Mouse (Mus musculus) Muller cell, postnatal 12 days (primary cell): ENCODE results near the gene Fcamr.
A peak's percentile ranks its signal among the peaks of the same experiment; 100 is the strongest.

ENCODE experiments used
- DNase-seq: peaks from one replicate; pipeline ENCODE4 v3.0.0-alpha.2; 2015; ENCODE audit errors: inconsistent ontology term

The Fcamr gene

GRCm38 (mm10) chr1:130800602-130801001 is at the start of gene Fcamr:
Gene Fcamr, plus strand, starts transcription at chr1:130800902.
- DNase-seq = no peak

- DNase-seq = no peak
Measured at GRCm38 (mm10) chr1:130759689-130760088, 41.0 kb upstream of the Fcamr start.

GRCm38 (mm10) chr1:130761597-130761996 is 39.1 kb upstream of the Fcamr start:
- no peak for DNase-seq

- DNase-seq = no peak
Measured at GRCm38 (mm10) chr1:130762045-130762760, 38.5 kb upstream of the Fcamr start.

GRCm38 (mm10) chr1:130764027-130764461 is 36.7 kb upstream of the Fcamr start:
- DNase-seq = no peak

GRCm38 (mm10) chr1:130767066-130767465 is 33.6 kb upstream of the Fcamr start:
- no peak for DNase-seq

- DNase-seq = no peak
Measured at GRCm38 (mm10) chr1:130769925-130770324, 30.8 kb upstream of the Fcamr start.

GRCm38 (mm10) chr1:130770487-130770886 is 30.2 kb upstream of the Fcamr start:
- no peak for DNase-seq

- DNase-seq = no peak
Measured at GRCm38 (mm10) chr1:130770981-130771494, 29.7 kb upstream of the Fcamr start.

- no peak for DNase-seq
Measured at GRCm38 (mm10) chr1:130775234-130775633, 25.5 kb upstream of the Fcamr start.

- DNase-seq = no peak
Measured at GRCm38 (mm10) chr1:130775691-130776331, 24.9 kb upstream of the Fcamr start.

- no peak for DNase-seq
Measured at GRCm38 (mm10) chr1:130776645-130777044, 24.1 kb upstream of the Fcamr start.

GRCm38 (mm10) chr1:130779867-130780266 is 20.8 kb upstream of the Fcamr start:
- DNase-seq = no peak

- no peak for DNase-seq
Measured at GRCm38 (mm10) chr1:130784054-130784453, 16.6 kb upstream of the Fcamr start.

- no peak for DNase-seq
Measured at GRCm38 (mm10) chr1:130787001-130787400, 13.7 kb upstream of the Fcamr start.

- no peak for DNase-seq
Measured at GRCm38 (mm10) chr1:130789512-130790451, 10.9 kb upstream of the Fcamr start.

- DNase-seq = no peak
Measured at GRCm38 (mm10) chr1:130795331-130795730, 5.4 kb upstream of the Fcamr start.

- peak; percentile 17 for DNase-seq
Measured at GRCm38 (mm10) chr1:130796967-130797684, 3.6 kb upstream of the Fcamr start.

GRCm38 (mm10) chr1:130798037-130798436 is 2.7 kb upstream of the Fcamr start:
- DNase-seq = no peak

GRCm38 (mm10) chr1:130798551-130798950 is 2.2 kb upstream of the Fcamr start:
- DNase-seq = no peak

- no peak for DNase-seq
Measured at GRCm38 (mm10) chr1:130799399-130799798, 1.3 kb upstream of the Fcamr start.
